In the genomic region with DNA sequence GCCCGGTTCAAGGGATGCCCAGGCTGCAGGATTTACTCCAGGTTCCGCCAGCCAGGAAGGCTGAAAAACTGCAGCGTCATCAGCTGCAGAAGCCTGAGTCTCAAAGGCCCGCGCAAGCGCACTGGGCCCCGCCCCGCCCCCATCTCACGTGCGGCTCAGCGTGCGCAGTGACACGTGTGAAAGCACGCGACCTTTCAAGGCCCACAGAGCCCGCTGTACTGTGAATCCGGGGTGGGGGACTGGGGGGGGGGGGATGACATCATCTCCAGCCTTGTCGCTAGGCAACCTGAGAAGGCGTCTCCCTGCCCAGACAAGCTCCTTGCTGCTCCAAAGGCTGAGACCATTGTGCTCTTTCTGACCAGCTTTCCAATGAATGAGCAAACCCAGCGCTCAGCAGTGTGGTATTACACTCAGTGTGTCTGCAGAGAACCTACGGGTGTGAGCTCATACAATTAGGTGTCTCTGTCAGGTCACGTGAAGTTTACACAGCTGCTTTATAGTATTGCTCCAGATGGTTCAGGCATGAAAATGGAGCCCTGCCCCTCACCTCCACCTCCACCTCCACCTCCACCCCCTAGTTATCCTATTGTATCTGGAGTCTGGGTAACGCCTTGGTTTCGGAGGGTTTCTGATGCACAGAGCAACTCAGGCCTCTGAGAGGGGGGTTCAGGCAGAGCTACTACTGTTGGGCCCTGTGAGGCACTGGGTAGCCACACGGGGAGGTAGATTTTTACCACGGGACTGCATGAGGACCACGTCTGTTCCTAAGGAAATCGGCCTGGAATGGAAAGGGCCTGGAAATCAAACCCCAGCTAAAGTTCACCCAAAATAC, we compare ENCODE assay signal across 8 mouse cellular contexts. TPM values are rescaled to one million over a fixed set of nuclear protein-coding genes. Genes with fewer than 3 reads are reported as not detected.
A peak's percentile ranks its signal among the peaks of the same experiment; 100 is the strongest.
DNase-seq lines count a peak whose midpoint lies in the region; ATAC-seq and TF ChIP-seq lines count a peak whose summit lies in the region.

No protein-coding gene starts in this region.

- ATAC-seq in frontal cortex, adult (ENCODE audit: low TSS enrichment) = peak; percentile 64
- ATAC-seq in lung, embryonic 15.5 days (ENCODE audit: borderline replicate concordance, extremely low read depth, low FRiP score, low TSS enrichment) = peak; percentile 89

- H3K27me3 ChIP-seq in MEL (ENCODE audit: control insufficient read depth in 1 of 2, insufficient read depth in 2 of 2, low read length in 2 of 2) = no peaks in the 10 kb centered on the region
- H3K27me3 ChIP-seq in hindbrain, embryonic 10.5 days (ENCODE audit: insufficient read depth, poor library complexity, severe bottlenecking) = peaks cover 21% of the 10 kb centered on the region
- peaks cover 6% of the 10 kb centered on the region; the same call in 1 of the 2 replicates for H3K27me3 ChIP-seq in lung, embryonic 15.5 days
- H3K27me3 ChIP-seq in thymus, adult 2 months (ENCODE audit: control insufficient read depth, insufficient read depth, low read length) = no peaks in the 10 kb centered on the region

- no peaks in the 10 kb centered on the region for H3K9me3 ChIP-seq in MEL (replicated peaks; ENCODE audit: insufficient read depth, low read length)
- H3K9me3 ChIP-seq in hindbrain, embryonic 10.5 days = no peaks in the 10 kb centered on the region
- H3K9me3 ChIP-seq in lung, embryonic 15.5 days = no peaks in the 10 kb centered on the region

- no peak for TF ChIP-seq RAD21 in MEL (IDR thresholded peaks at IDR 0.05; ENCODE audit: low read depth, low read length)

- DNase-seq in MEL (ENCODE audit: low read depth, low spot score) = peak; percentile 83
- peak; percentile 99 for DNase-seq in cerebellum, adult 8-10 months
- DNase-seq in hindbrain, embryonic 10.5 days (ENCODE audit: low spot score) = peak; percentile 99
- DNase-seq in layer of hippocampus, adult 9-10 months (ENCODE audit: low spot score) = peak; percentile 99
- DNase-seq in thymus, adult 2 months = peak; percentile 91

- WGBS in hindbrain, embryonic 10.5 days = 5% methylated on average over 28 of the region's 28 CpGs
- WGBS in lung, embryonic 15.5 days = 9% methylated on average over 28 of the region's 28 CpGs
- WGBS in olfactory bulb, adult 2 months = 6% methylated on average over 28 of the region's 28 CpGs
- 25% methylated on average over 28 of the region's 28 CpGs for WGBS in thymus, adult 2 months

- peak overlapping the region; percentile 38 for H3K9ac ChIP-seq in MEL (ENCODE audit: control insufficient read depth, low read depth, low read length, poor library complexity, severe bottlenecking)
- H3K9ac ChIP-seq in lung, embryonic 15.5 days = peak overlapping the region; percentile 17; the same call in 1 of the 2 replicates

- peak overlapping the region; percentile 60 for H3K4me2 ChIP-seq in lung, embryonic 15.5 days

- peaks cover 0 to 7% of the 10 kb centered on the region in 2 experiments; a peak in 1 of 4 replicates for H3K4me1 ChIP-seq in MEL (ENCODE audit: control insufficient read depth in 1 of 2, insufficient read depth in 2 of 2, low read length in 2 of 2)
- peaks cover 29% of the 10 kb centered on the region for H3K4me1 ChIP-seq in hindbrain, embryonic 10.5 days (replicated peaks)
- H3K4me1 ChIP-seq in lung, embryonic 15.5 days = peaks cover 22% of the 10 kb centered on the region
- H3K4me1 ChIP-seq in olfactory bulb, adult 2 months (ENCODE audit: control insufficient read depth, insufficient read depth, low read length) = peaks cover 18% of the 10 kb centered on the region
- H3K4me1 ChIP-seq in thymus, adult 2 months (replicated peaks; ENCODE audit: control insufficient read depth, insufficient read depth, low read length) = peaks cover 28% of the 10 kb centered on the region

- no peaks in the 10 kb centered on the region for H3K36me3 ChIP-seq in MEL (ENCODE audit: control insufficient read depth in 1 of 2, insufficient read depth in 2 of 2, low read length in 2 of 2)
- H3K36me3 ChIP-seq in hindbrain, embryonic 10.5 days = no peaks in the 10 kb centered on the region
- no peaks in the 10 kb centered on the region for H3K36me3 ChIP-seq in lung, embryonic 15.5 days
- H3K36me3 ChIP-seq in thymus, adult 2 months (ENCODE audit: control insufficient read depth, insufficient read depth, low read length) = no peaks in the 10 kb centered on the region

- TF ChIP-seq POLR2A in MEL (IDR thresholded peaks at IDR 0.05; ENCODE audit: control insufficient read depth in 1 of 2, insufficient read depth in 1 of 2, low read depth in 1 of 2, low read length in 2 of 2, poor library complexity in 1 of 2) = peak in 1 of 2 experiments; percentile 47; a peak in 1 of 4 replicates
- TF ChIP-seq POLR2A in olfactory bulb, adult 2 months (IDR thresholded peaks at IDR 0.05; ENCODE audit: insufficient read depth, low read depth, low read length) = no peak
- TF ChIP-seq POLR2A in thymus, adult 2 months (IDR thresholded peaks at IDR 0.05; ENCODE audit: control insufficient read depth, extremely low read depth, insufficient read depth, low read length, poor library complexity) = no peak

- H3K4me3 ChIP-seq in MEL (ENCODE audit: control insufficient read depth in 1 of 2, insufficient read depth in 1 of 2, low read depth in 2 of 2, low read length in 2 of 2) = peak overlapping the region in 1 of 2 experiments; percentile 36; a peak in 1 of 4 replicates
- peak overlapping the region; percentile 37 for H3K4me3 ChIP-seq in hindbrain, embryonic 10.5 days
- H3K4me3 ChIP-seq in lung, embryonic 15.5 days = peak overlapping the region; percentile 26
- H3K4me3 ChIP-seq in olfactory bulb, adult 2 months (ENCODE audit: insufficient read depth, low read depth, low read length) = no peak overlapping the region
- H3K4me3 ChIP-seq in thymus, adult 2 months (ENCODE audit: control insufficient read depth, insufficient read depth, low read length) = no peak overlapping the region

- no peaks in the 10 kb centered on the region for H3K79me2 ChIP-seq in MEL (ENCODE audit: control insufficient read depth, insufficient read depth, low read length, poor library complexity)

- no peak for TF ChIP-seq CTCF in MEL (IDR thresholded peaks at IDR 0.05 in 2 of 3, conservative IDR thresholded peaks at IDR 0.05 in 1 of 3; ENCODE audit: control insufficient read depth in 1 of 3, insufficient read depth in 1 of 3, low read depth in 2 of 3, low read length in 3 of 3, poor library complexity in 1 of 3, severe bottlenecking in 1 of 3)
- TF ChIP-seq CTCF in olfactory bulb, adult 2 months (IDR thresholded peaks at IDR 0.05; ENCODE audit: insufficient read depth, low read depth, low read length) = no peak
- no peak for TF ChIP-seq CTCF in thymus, adult 2 months (IDR thresholded peaks at IDR 0.05; ENCODE audit: borderline replicate concordance, control insufficient read depth, extremely low read depth, insufficient read depth, low read length, poor library complexity)

- no peak for TF ChIP-seq EP300 in MEL (IDR thresholded peaks at IDR 0.05; ENCODE audit: low read depth in 1 of 2, low read length in 2 of 2)

- no peak overlapping the region for H3K27ac ChIP-seq in MEL (ENCODE audit: control insufficient read depth, low read depth, low read length)
- peak overlapping the region; percentile 80 for H3K27ac ChIP-seq in hindbrain, embryonic 10.5 days
- 0 out of 2 replicates have a peak overlapping the region, but pooled peaks have one; percentile 2 for H3K27ac ChIP-seq in lung, embryonic 15.5 days
- H3K27ac ChIP-seq in olfactory bulb, adult 2 months (ENCODE audit: insufficient read depth, low read depth, low read length) = peak overlapping the region; percentile 64
- no peak overlapping the region for H3K27ac ChIP-seq in thymus, adult 2 months (ENCODE audit: control insufficient read depth, insufficient read depth, low read length)

TF ChIP-seq in MEL, 35 proteins besides CTCF, POLR2A, EP300 and RAD21:
- TF ChIP-seq POLR2AphosphoS5 (IDR thresholded peaks at IDR 0.05; ENCODE audit: borderline replicate concordance, low read depth, low read length) = no peak
- peak; percentile 73 for TF ChIP-seq ETS1 (IDR thresholded peaks at IDR 0.05; ENCODE audit: low read depth, low read length)
- TF ChIP-seq GABPA (IDR thresholded peaks at IDR 0.05; ENCODE audit: low read depth, low read length) = 0 out of 2 replicates have a peak, but pooled peaks have one; percentile 22
- TF ChIP-seq MAZ (IDR thresholded peaks at IDR 0.05; ENCODE audit: low read depth, low read length) = no peak
- TF ChIP-seq NELFE (IDR thresholded peaks at IDR 0.05; ENCODE audit: low read depth, low read length) = no peak
- TF ChIP-seq MEF2A (IDR thresholded peaks at IDR 0.05; ENCODE audit: extremely low read depth, insufficient replicate concordance, low read depth, low read length, poor library complexity, severe bottlenecking) = no peak
- TF ChIP-seq NRF1 (IDR thresholded peaks at IDR 0.05; ENCODE audit: insufficient read depth, low read depth, low read length, poor library complexity, severe bottlenecking) = peak; percentile 85
- no peak for TF ChIP-seq CHD2 (IDR thresholded peaks at IDR 0.05; ENCODE audit: low read length)
- TF ChIP-seq HCFC1 (IDR thresholded peaks at IDR 0.05; ENCODE audit: low read depth, low read length) = no peak
- peak; percentile 73; the same call in 1 of the 2 replicates for TF ChIP-seq MXI1 (IDR thresholded peaks at IDR 0.05; ENCODE audit: low read depth, low read length)
- no peak for TF ChIP-seq ZMIZ1 (IDR thresholded peaks at IDR 0.05; ENCODE audit: low read depth, low read length)
- TF ChIP-seq MAFK (IDR thresholded peaks at IDR 0.05; ENCODE audit: borderline replicate concordance, low read depth, low read length) = 0 out of 2 replicates have a peak, but pooled peaks have one; percentile 39
- TF ChIP-seq USF1 (IDR thresholded peaks at IDR 0.05; ENCODE audit: low read depth, low read length) = peak; percentile 66
- peak; percentile 99 for TF ChIP-seq BHLHE40 (IDR thresholded peaks at IDR 0.05; ENCODE audit: borderline replicate concordance, low read depth, low read length)
- TF ChIP-seq TCF12 (IDR thresholded peaks at IDR 0.05; ENCODE audit: low read depth, low read length) = no peak
- TF ChIP-seq MAX (IDR thresholded peaks at IDR 0.05; ENCODE audit: low read length) = peak; percentile 80; the same call in 1 of the 2 replicates
- TF ChIP-seq MYC (IDR thresholded peaks at IDR 0.05; ENCODE audit: low read depth, low read length) = peak; percentile 80

RNA-seq across cellular contexts. Expression of a gene that starts 9.4 kb away (rescaled TPM):
- total RNA-seq in MEL (2012; rRNA removed) = not detected in 2 replicates
- not detected for polyA plus RNA-seq in MEL (2012; ENCODE audit: insufficient read depth in 1 of 2, insufficient read length in 2 of 2, low read depth in 1 of 2, low replicate concordance in 2 of 2, missing spikeins in 1 of 2)
- 1.2 TPM in 2 replicates for polyA plus RNA-seq in hindbrain, embryonic 10.5 days (2016; fragmentation: Nextera tagmentation; extraction: Ambion mirVana)
- 0.69 and 0.74 TPM in 2 replicates for polyA plus RNA-seq in lung, embryonic 15.5 days (2015; fragmentation: Nextera tagmentation; extraction: Ambion mirVana)
- polyA plus RNA-seq in olfactory bulb, adult 2 months (2012; ENCODE audit: insufficient read depth, insufficient read length, low replicate concordance, missing spikeins) = 292 TPM in 1 of 2 replicates, not detected in the other
- 10.5 and 16.1 TPM in 2 replicates for polyA plus RNA-seq in thymus, adult 2 months (2012; rRNA removed)

Comparison
In these comparisons a context has a peak if more than half of its experiments do, and no peak if none do; other contexts are left out.
1. H3K27ac ChIP-seq: peak in hindbrain, embryonic 10.5 days (single experiment), lung, embryonic 15.5 days (single experiment) and olfactory bulb, adult 2 months (single experiment); none in MEL (single experiment) and thymus, adult 2 months (single experiment).
2. H3K4me3 ChIP-seq: peak in hindbrain, embryonic 10.5 days (single experiment) and lung, embryonic 15.5 days (single experiment); none in olfactory bulb, adult 2 months (single experiment) and thymus, adult 2 months (single experiment).
3. Peak in every context shown above with its lines, with median percentiles within 50 percentile points of each other: DNase-seq.